Mouse (Mus musculus): ENCODE results near the gene Ift88. TPM values are rescaled to one million over a fixed set of nuclear protein-coding genes. Genes with fewer than 3 reads are reported as not detected.

The Ift88 gene
- polyA plus RNA-seq, 1 experiment from 2014 or later = 13.0 TPM

DNA sequence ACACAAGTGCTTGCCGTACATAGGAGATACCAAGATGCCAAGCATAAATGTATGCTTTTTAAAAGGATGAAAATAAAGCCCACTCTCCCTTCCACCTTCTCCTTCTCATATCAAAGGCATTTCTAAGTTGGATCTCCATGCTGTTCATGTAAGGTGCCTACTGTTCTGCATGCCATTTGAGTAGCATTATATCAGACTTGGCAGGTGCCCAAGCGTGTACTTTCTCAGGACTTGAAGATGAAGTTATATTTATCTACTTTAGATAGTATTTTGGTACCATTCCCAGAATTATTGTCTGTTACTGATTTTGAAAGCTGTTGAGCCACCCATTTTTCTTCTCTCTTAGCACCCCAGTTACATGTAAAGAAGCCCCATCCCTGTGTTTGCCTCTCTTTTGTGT lies 51.2 kb downstream of the Ift88 start:
- Histone ChIP-seq H3K4me2 (ENCODE audit: low read length) (no peak overlapping the region), H3K27ac (ENCODE audit: low read depth) (no peak overlapping the region), H3K4me3 (ENCODE audit: low read depth, low read length) (no peak overlapping the region), H3K27me3 (replicated peaks; ENCODE audit: control insufficient read depth, insufficient read depth, low read length) (no peaks in the 10 kb centered on the region), H3K4me1 (replicated peaks; ENCODE audit: control insufficient read depth, insufficient read depth, low read length) (no peaks in the 10 kb centered on the region), H3K9me3 (ENCODE audit: control insufficient read depth, low read length) (no peaks in the 10 kb centered on the region), H3K9ac (ENCODE audit: low read length) (no peak overlapping the region), H3K36me3 (ENCODE audit: control insufficient read depth, insufficient read depth, low read length) (peaks cover 14% of the 10 kb centered on the region)
- ATAC-seq (replicated peaks; ENCODE audit: low FRiP score, low TSS enrichment, low read depth) (no peak), DNase-seq (ENCODE audit: low spot score) (no peak)
- 89% methylated on average over 2 of the region's 2 CpGs for WGBS

GRCm38 (mm10) chr14:57482262-57482661 lies 58.4 kb downstream of the Ift88 start:
- Histone ChIP-seq H3K27me3 (replicated peaks; ENCODE audit: control insufficient read depth, insufficient read depth, low read length) (no peaks in the 10 kb centered on the region), H3K9ac (ENCODE audit: low read length) (no peak overlapping the region), H3K4me3 (ENCODE audit: low read depth, low read length) (no peak overlapping the region), H3K36me3 (ENCODE audit: control insufficient read depth, insufficient read depth, low read length) (no peaks in the 10 kb centered on the region; the same call in 1 of the 2 replicates), H3K4me1 (replicated peaks; ENCODE audit: control insufficient read depth, insufficient read depth, low read length) (no peaks in the 10 kb centered on the region), H3K4me2 (ENCODE audit: low read length) (no peak overlapping the region), H3K27ac (ENCODE audit: low read depth) (no peak overlapping the region), H3K9me3 (ENCODE audit: control insufficient read depth, low read length) (no peaks in the 10 kb centered on the region)
- WGBS = 92% methylated on average over 2 of the region's 2 CpGs
- ATAC-seq (replicated peaks; ENCODE audit: low FRiP score, low TSS enrichment, low read depth) = no peak
- no peak for DNase-seq (ENCODE audit: low spot score)

- no peak for DNase-seq (ENCODE audit: low spot score)
- no peak for ATAC-seq (replicated peaks; ENCODE audit: low FRiP score, low TSS enrichment, low read depth)
- no peak overlapping the region for H3K27ac ChIP-seq (ENCODE audit: low read depth)
These were observed 60.3 kb downstream of the Ift88 start for GRCm38 (mm10) chr14:57484183-57484582.

DNA sequence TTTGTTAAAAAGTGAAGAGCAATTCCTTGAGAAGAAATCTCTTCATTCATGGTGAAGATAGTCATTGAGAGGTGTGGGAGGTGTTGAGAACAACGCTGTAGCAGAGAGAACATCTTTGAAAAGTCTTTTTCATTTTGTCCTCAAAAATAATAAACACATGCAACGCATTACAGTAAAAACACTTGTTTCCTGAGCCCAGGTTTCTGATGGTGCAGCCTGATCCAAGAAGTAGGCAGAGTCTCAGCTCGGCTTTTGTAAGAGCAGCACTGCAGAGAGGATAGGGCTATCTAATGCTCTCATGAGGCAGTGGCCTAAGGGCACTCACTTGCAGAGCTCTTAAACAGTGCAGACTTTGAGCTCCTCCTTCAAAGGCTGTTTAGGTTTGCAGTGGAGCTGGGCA lies 65.8 kb downstream of the Ift88 start:
- Histone ChIP-seq H3K4me1 (replicated peaks; ENCODE audit: control insufficient read depth, insufficient read depth, low read length) (no peaks in the 10 kb centered on the region), H3K27me3 (replicated peaks; ENCODE audit: control insufficient read depth, insufficient read depth, low read length) (no peaks in the 10 kb centered on the region), H3K9ac (ENCODE audit: low read length) (no peak overlapping the region), H3K4me3 (ENCODE audit: low read depth, low read length) (no peak overlapping the region), H3K36me3 (ENCODE audit: control insufficient read depth, insufficient read depth, low read length) (no peaks in the 10 kb centered on the region), H3K4me2 (ENCODE audit: low read length) (no peak overlapping the region), H3K9me3 (ENCODE audit: control insufficient read depth, low read length) (no peaks in the 10 kb centered on the region), H3K27ac (ENCODE audit: low read depth) (no peak overlapping the region)
- ATAC-seq (replicated peaks; ENCODE audit: low FRiP score, low TSS enrichment, low read depth) (no peak), DNase-seq (ENCODE audit: low spot score) (no peak)
- 74% methylated on average over 3 of the region's 3 CpGs for WGBS

More at GRCm38 (mm10) chr14:57484183-57484582, 60.3 kb downstream of the Ift88 start:
- Histone ChIP-seq H3K4me1 (replicated peaks; ENCODE audit: control insufficient read depth, insufficient read depth, low read length) (no peaks in the 10 kb centered on the region), H3K36me3 (ENCODE audit: control insufficient read depth, insufficient read depth, low read length) (no peaks in the 10 kb centered on the region), H3K4me2 (ENCODE audit: low read length) (no peak overlapping the region), H3K4me3 (ENCODE audit: low read depth, low read length) (no peak overlapping the region), H3K9ac (ENCODE audit: low read length) (no peak overlapping the region), H3K27me3 (replicated peaks; ENCODE audit: control insufficient read depth, insufficient read depth, low read length) (no peaks in the 10 kb centered on the region), H3K9me3 (ENCODE audit: control insufficient read depth, low read length) (no peaks in the 10 kb centered on the region)
- 95% methylated on average over 6 of the region's 6 CpGs for WGBS

GRCm38 (mm10) chr14:57493840-57494239 lies 70.0 kb downstream of the Ift88 start:
- H3K9ac ChIP-seq (ENCODE audit: low read length) = no peak overlapping the region
- no peaks in the 10 kb centered on the region for H3K4me1 ChIP-seq (replicated peaks; ENCODE audit: control insufficient read depth, insufficient read depth, low read length)
- H3K27me3 ChIP-seq (replicated peaks; ENCODE audit: control insufficient read depth, insufficient read depth, low read length) = no peaks in the 10 kb centered on the region
- H3K9me3 ChIP-seq (ENCODE audit: control insufficient read depth, low read length) = no peaks in the 10 kb centered on the region
- no peaks in the 10 kb centered on the region for H3K36me3 ChIP-seq (ENCODE audit: control insufficient read depth, insufficient read depth, low read length)
- no peak overlapping the region for H3K4me3 ChIP-seq (ENCODE audit: low read depth, low read length)
- DNase-seq (ENCODE audit: low spot score) (no peak), ATAC-seq (replicated peaks; ENCODE audit: low FRiP score, low TSS enrichment, low read depth) (no peak)
- WGBS = 87% methylated on average over 2 of the region's 2 CpGs
- H3K27ac ChIP-seq (ENCODE audit: low read depth) = no peak overlapping the region
- H3K4me2 ChIP-seq (ENCODE audit: low read length) = no peak overlapping the region

GRCm38 (mm10) chr14:57503729-57504128 lies 79.9 kb downstream of the Ift88 start:
- no peaks in the 10 kb centered on the region for H3K36me3 ChIP-seq (ENCODE audit: control insufficient read depth, insufficient read depth, low read length)
- ATAC-seq (replicated peaks; ENCODE audit: low FRiP score, low TSS enrichment, low read depth) = no peak

GRCm38 (mm10) chr14:57509554-57509953 lies 85.7 kb downstream of the Ift88 start:
- WGBS = 62% methylated on average over 6 of the region's 6 CpGs

More at GRCm38 (mm10) chr14:57503729-57504128, 79.9 kb downstream of the Ift88 start:
- H3K4me3 ChIP-seq (ENCODE audit: low read depth, low read length) = no peak overlapping the region
- H3K4me1 ChIP-seq (replicated peaks; ENCODE audit: control insufficient read depth, insufficient read depth, low read length) = no peaks in the 10 kb centered on the region
- H3K9me3 ChIP-seq (ENCODE audit: control insufficient read depth, low read length) = no peaks in the 10 kb centered on the region
- 88% methylated on average over 6 of the region's 6 CpGs for WGBS
- no peak overlapping the region for H3K9ac ChIP-seq (ENCODE audit: low read length)
- no peak for DNase-seq (ENCODE audit: low spot score)
- no peak overlapping the region for H3K4me2 ChIP-seq (ENCODE audit: low read length)
- no peaks in the 10 kb centered on the region for H3K27me3 ChIP-seq (replicated peaks; ENCODE audit: control insufficient read depth, insufficient read depth, low read length)
- H3K27ac ChIP-seq (ENCODE audit: low read depth) = no peak overlapping the region

GRCm38 (mm10) chr14:57515156-57515762 lies 91.4 kb downstream of the Ift88 start:
- H3K4me3 ChIP-seq (ENCODE audit: low read depth, low read length) = no peak overlapping the region
- ATAC-seq (replicated peaks; ENCODE audit: low FRiP score, low TSS enrichment, low read depth) (no peak), DNase-seq (ENCODE audit: low spot score) (no peak)
- H3K4me1 ChIP-seq (replicated peaks; ENCODE audit: control insufficient read depth, insufficient read depth, low read length) = peaks cover 14% of the 10 kb centered on the region; the same call in 1 of the 2 replicates
- peaks cover 8% of the 10 kb centered on the region; the same call in 1 of the 2 replicates for H3K36me3 ChIP-seq (ENCODE audit: control insufficient read depth, insufficient read depth, low read length)
- no peak overlapping the region for H3K4me2 ChIP-seq (ENCODE audit: low read length)
- no peaks in the 10 kb centered on the region for H3K9me3 ChIP-seq (ENCODE audit: control insufficient read depth, low read length)
- WGBS = 29% methylated on average over 6 of the region's 6 CpGs
- H3K27me3 ChIP-seq (replicated peaks; ENCODE audit: control insufficient read depth, insufficient read depth, low read length) = no peaks in the 10 kb centered on the region
- H3K9ac ChIP-seq (ENCODE audit: low read length) = no peak overlapping the region
- H3K27ac ChIP-seq (ENCODE audit: low read depth) = no peak overlapping the region

More at GRCm38 (mm10) chr14:57509554-57509953, 85.7 kb downstream of the Ift88 start:
- ATAC-seq (replicated peaks; ENCODE audit: low FRiP score, low TSS enrichment, low read depth) = no peak
- H3K4me2 ChIP-seq (ENCODE audit: low read length) = no peak overlapping the region
- 0 out of 2 replicates have a peak, but pooled peaks cover 3% of the 10 kb centered on the region for H3K4me1 ChIP-seq (replicated peaks; ENCODE audit: control insufficient read depth, insufficient read depth, low read length)
- no peak for DNase-seq (ENCODE audit: low spot score)
- H3K27me3 ChIP-seq (replicated peaks; ENCODE audit: control insufficient read depth, insufficient read depth, low read length) = no peaks in the 10 kb centered on the region
- no peak overlapping the region for H3K27ac ChIP-seq (ENCODE audit: low read depth)
- no peaks in the 10 kb centered on the region for H3K36me3 ChIP-seq (ENCODE audit: control insufficient read depth, insufficient read depth, low read length)
- H3K9me3 ChIP-seq (ENCODE audit: control insufficient read depth, low read length) = no peaks in the 10 kb centered on the region
- H3K9ac ChIP-seq (ENCODE audit: low read length) = no peak overlapping the region
- no peak overlapping the region for H3K4me3 ChIP-seq (ENCODE audit: low read depth, low read length)

DNA sequence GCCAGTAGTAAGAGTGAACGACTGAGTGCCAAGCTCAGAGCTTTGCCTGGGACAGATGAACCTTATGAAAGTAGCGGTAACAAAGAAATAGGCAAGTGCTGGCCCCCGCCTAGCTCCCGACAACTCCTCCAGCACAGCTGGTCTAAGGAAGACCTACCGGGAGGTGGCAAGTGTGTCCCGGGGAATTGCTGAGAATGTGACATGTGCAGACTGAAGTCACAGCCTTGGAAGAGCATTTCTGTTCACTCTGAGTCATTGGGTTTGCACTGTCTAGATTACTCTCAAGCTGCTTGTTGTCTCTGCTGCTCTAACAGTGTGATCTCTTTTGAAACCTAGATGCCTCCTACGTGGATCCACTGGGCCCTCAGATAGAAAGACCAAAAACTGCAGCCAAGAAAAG lies 93.1 kb downstream of the Ift88 start:
- Histone ChIP-seq H3K4me1 (replicated peaks; ENCODE audit: control insufficient read depth, insufficient read depth, low read length) (peaks cover 14% of the 10 kb centered on the region; the same call in 1 of the 2 replicates), H3K9me3 (ENCODE audit: control insufficient read depth, low read length) (no peaks in the 10 kb centered on the region), H3K9ac (ENCODE audit: low read length) (no peak overlapping the region), H3K36me3 (ENCODE audit: control insufficient read depth, insufficient read depth, low read length) (peaks cover 8% of the 10 kb centered on the region; the same call in 1 of the 2 replicates), H3K4me3 (ENCODE audit: low read depth, low read length) (no peak overlapping the region), H3K4me2 (ENCODE audit: low read length) (no peak overlapping the region), H3K27me3 (replicated peaks; ENCODE audit: control insufficient read depth, insufficient read depth, low read length) (no peaks in the 10 kb centered on the region), H3K27ac (ENCODE audit: low read depth) (no peak overlapping the region)
- DNase-seq (ENCODE audit: low spot score) (no peak), ATAC-seq (replicated peaks; ENCODE audit: low FRiP score, low TSS enrichment, low read depth) (no peak)
- WGBS = 93% methylated on average over 7 of the region's 7 CpGs
